Mouse (Mus musculus): ENCODE data around the gene D17H6S53E.

DNA sequence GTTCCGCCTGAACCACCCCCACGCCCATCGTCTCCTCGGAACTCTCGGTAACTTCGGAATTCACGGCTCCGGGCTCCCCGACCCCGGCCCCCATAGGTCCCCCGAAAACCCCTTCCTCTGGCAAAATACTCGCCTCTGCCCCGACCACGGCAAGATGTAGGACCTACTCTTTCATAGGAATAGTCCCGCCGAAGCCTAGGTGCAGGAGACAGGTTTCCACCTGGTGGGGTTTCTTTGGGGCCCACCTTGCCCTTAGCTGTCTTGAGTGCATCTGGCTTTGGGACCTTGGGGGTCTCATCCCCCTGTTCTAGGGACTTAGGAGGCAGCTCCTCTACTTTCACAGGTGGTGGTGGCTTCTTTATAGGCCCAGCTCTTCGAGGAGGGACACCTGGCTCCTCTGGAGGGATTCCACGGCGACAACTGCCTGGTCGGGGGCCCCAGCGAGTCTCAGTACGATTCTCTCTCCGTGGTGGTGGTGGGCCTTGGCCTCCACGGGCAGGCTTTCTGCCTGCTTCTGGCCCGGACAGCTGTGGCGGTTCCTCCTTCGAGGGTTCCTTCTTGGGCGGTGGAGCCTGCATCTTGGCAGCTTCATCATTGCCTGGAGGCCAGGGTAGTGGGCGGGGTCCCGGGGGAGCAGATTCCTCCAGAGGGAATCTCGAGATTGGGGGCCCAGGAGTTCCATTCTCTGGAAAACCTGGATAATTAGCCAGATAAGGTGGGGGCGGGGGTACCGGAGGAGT, 30.5 kb downstream of the D17H6S53E start:
- TF ChIP-seq POLR2A (IDR thresholded peaks at IDR 0.05; ENCODE audit: insufficient read depth, low read depth, low read length) (no peak), CTCF (IDR thresholded peaks at IDR 0.05) (no peak)

Measured in heart, adult 2 months (tissue).